Mouse (Mus musculus) spleen, adult 2 months (tissue): ENCODE measurements around the gene Plppr1. TPM values are rescaled to one million over a fixed set of nuclear protein-coding genes. Genes with fewer than 3 reads are reported as not detected.

Experiments used
- DNase-seq, 2 experiments: peaks; one replicate each; pipeline versions ENCODE4 v3.0.0 to v3.0.0-alpha.2; 2012 to 2021; ENCODE audit warnings: low spot score in 2 of 2, low read depth in 1 of 2
- H3K27ac ChIP-seq: fragments of 200-500 bp; 2 replicates; pipeline ENCODE4 v1.5.1; 2012; ENCODE audit warnings: low read length, inconsistent platforms; ENCODE audit not compliant: insufficient read depth
- H3K27me3 ChIP-seq: fragments of 200-500 bp; 2 replicates; pipeline ENCODE4 v1.6.1; 2012; ENCODE audit warnings: mild to moderate bottlenecking, moderate library complexity, low read length, inconsistent platforms; ENCODE audit not compliant: control insufficient read depth, insufficient read depth
- H3K36me3 ChIP-seq: fragments of 200-500 bp; 2 replicates; pipeline ENCODE4 v1.6.1; 2012; ENCODE audit warnings: mild to moderate bottlenecking, low read length, inconsistent platforms; ENCODE audit not compliant: control insufficient read depth, insufficient read depth
- H3K4me1 ChIP-seq: fragments of 200-500 bp; 2 replicates; pipeline ENCODE4 v1.6.1; 2011; ENCODE audit warnings: inconsistent platforms; ENCODE audit not compliant: control insufficient read depth, insufficient read depth, insufficient read length
- H3K4me3 ChIP-seq: fragments of 200-500 bp; 2 replicates; pipeline ENCODE4 v1.5.1; 2011; ENCODE audit warnings: mild to moderate bottlenecking, inconsistent platforms; ENCODE audit not compliant: insufficient read depth, insufficient read length; ENCODE audit errors: extremely low read depth
- CTCF ChIP-seq: fragments of 200-500 bp; IDR thresholded peaks from 2 replicates; pipeline ENCODE4 v1.5.1; 2011; ENCODE audit warnings: mild to moderate bottlenecking, inconsistent platforms; ENCODE audit not compliant: insufficient read depth, insufficient read length, insufficient replicate concordance; ENCODE audit errors: extremely low read depth
- POLR2A ChIP-seq: fragments of 200-500 bp; IDR thresholded peaks from 2 replicates; pipeline ENCODE4 v1.6.1; 2011; ENCODE audit warnings: low read depth, low read length, inconsistent platforms
- WGBS: fragments of 180-500 bp; shearing (Covaris S2); methylation state at CpG from one replicate; pipeline ENCODE4 v1.1.7; 2018; 5-methylcytosine and 5-hydroxymethylcytosine counted together
- polyA plus RNA-seq: library from polyadenylated mRNA; depleted of rRNA; stranded (reverse); fragments of >200 nt; gene quantifications from 2 replicates; pipeline ENCODE4 v1.2.3, GENCODE M21; 2012

The Plppr1 gene
- polyA plus RNA-seq, 1 experiment = 0.16 TPM

GRCm38 (mm10) chr4:49163285-49163684 is 104.2 kb downstream of the Plppr1 start:
- H3K36me3 ChIP-seq = no peaks in the 10 kb centered on the region
- H3K4me1 ChIP-seq = no peaks in the 10 kb centered on the region; the same call in 1 of the 2 replicates
- no peak for TF ChIP-seq CTCF
- TF ChIP-seq POLR2A = no peak
- WGBS = 65% methylated on average over 3 of the region's 3 CpGs
- H3K27me3 ChIP-seq = no peaks in the 10 kb centered on the region
- H3K4me3 ChIP-seq = no peak overlapping the region
- peak in 1 of 2 experiments; percentile 32 for DNase-seq
- H3K27ac ChIP-seq = no peak overlapping the region

- no peaks in the 10 kb centered on the region for H3K36me3 ChIP-seq
- WGBS = 59% methylated on average over 3 of the region's 3 CpGs
- no peak for TF ChIP-seq POLR2A
- TF ChIP-seq CTCF = no peak
- no peak overlapping the region for H3K27ac ChIP-seq
- H3K4me1 ChIP-seq = no peaks in the 10 kb centered on the region; the same call in none of the 2 replicates
- no peak for DNase-seq
- no peak overlapping the region for H3K4me3 ChIP-seq
- no peaks in the 10 kb centered on the region for H3K27me3 ChIP-seq
Measured at GRCm38 (mm10) chr4:49166391-49166790, 107.3 kb downstream of the Plppr1 start.

DNA sequence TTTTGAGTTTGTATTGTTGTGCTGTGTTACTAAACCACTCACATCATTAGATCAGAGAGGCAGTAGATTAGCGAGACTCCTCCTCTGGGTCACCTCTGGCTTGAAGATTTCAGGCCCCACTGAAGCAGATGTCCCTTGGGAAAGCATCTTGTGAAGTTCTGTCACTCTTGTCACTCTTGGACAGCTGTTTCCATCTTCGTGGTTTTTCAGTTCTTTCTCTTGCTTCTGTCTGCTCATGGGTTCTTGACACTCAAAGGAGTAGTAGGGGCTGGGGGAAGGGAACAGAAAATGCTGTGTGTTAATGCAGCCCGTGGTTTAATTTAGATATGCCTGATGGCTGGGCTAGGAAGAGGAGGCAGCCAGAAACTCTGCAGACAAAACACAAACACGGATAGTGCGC is 108.0 kb downstream of the Plppr1 start:
- 33% methylated on average over 5 of the region's 5 CpGs for WGBS

GRCm38 (mm10) chr4:49169498-49169897 is 110.4 kb downstream of the Plppr1 start:
- H3K4me1 ChIP-seq = no peaks in the 10 kb centered on the region; the same call in none of the 2 replicates
- 67% methylated on average over 1 of the region's 1 CpGs for WGBS
- H3K4me3 ChIP-seq = no peak overlapping the region
- H3K36me3 ChIP-seq = no peaks in the 10 kb centered on the region
- DNase-seq = no peak
- H3K27ac ChIP-seq = no peak overlapping the region
- TF ChIP-seq POLR2A = no peak
- TF ChIP-seq CTCF = no peak
- H3K27me3 ChIP-seq = no peaks in the 10 kb centered on the region

More for the DNA sequence above, 108.0 kb downstream of the Plppr1 start:
- Histone ChIP-seq H3K27me3 (no peaks in the 10 kb centered on the region), H3K4me3 (no peak overlapping the region), H3K4me1 (no peaks in the 10 kb centered on the region; the same call in none of the 2 replicates), H3K36me3 (no peaks in the 10 kb centered on the region), H3K27ac (no peak overlapping the region)
- no peak for TF ChIP-seq CTCF
- no peak for TF ChIP-seq POLR2A
- peak in 1 of 2 experiments; percentile 25 for DNase-seq

GRCm38 (mm10) chr4:49178101-49178500 is 119.0 kb downstream of the Plppr1 start:
- H3K4me1 ChIP-seq = no peaks in the 10 kb centered on the region
- H3K27me3 ChIP-seq = no peaks in the 10 kb centered on the region
- DNase-seq = no peak
- no peaks in the 10 kb centered on the region for H3K36me3 ChIP-seq
- H3K4me3 ChIP-seq = no peak overlapping the region
- no peak overlapping the region for H3K27ac ChIP-seq
- TF ChIP-seq CTCF = no peak
- no peak for TF ChIP-seq POLR2A
- 89% methylated on average over 2 of the region's 2 CpGs for WGBS

DNA sequence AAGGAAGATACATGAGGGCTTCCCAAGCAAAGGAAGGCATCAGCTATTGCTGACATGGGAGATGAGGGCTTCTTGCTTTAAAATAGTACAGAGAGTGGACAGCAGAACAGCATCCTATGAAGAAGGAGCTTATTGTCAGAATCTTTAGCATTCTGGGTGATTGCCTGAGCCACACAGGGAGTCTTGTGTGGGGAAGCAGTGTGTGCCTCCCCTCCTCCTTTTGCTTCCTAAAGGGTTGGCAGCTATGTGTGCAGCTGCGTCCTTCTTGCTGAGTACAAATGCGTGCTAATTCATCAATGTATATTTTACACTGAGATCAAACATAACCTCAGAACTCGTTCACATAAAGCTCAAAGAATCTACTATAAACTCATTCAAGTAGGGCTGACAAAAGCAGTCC is 119.8 kb downstream of the Plppr1 start:
- 72% methylated on average over 3 of the region's 3 CpGs for WGBS
- no peak for DNase-seq
- no peaks in the 10 kb centered on the region for H3K27me3 ChIP-seq
- no peaks in the 10 kb centered on the region for H3K36me3 ChIP-seq
- no peaks in the 10 kb centered on the region for H3K4me1 ChIP-seq
- H3K27ac ChIP-seq = no peak overlapping the region
- no peak for TF ChIP-seq POLR2A
- TF ChIP-seq CTCF = no peak
- no peak overlapping the region for H3K4me3 ChIP-seq

DNA sequence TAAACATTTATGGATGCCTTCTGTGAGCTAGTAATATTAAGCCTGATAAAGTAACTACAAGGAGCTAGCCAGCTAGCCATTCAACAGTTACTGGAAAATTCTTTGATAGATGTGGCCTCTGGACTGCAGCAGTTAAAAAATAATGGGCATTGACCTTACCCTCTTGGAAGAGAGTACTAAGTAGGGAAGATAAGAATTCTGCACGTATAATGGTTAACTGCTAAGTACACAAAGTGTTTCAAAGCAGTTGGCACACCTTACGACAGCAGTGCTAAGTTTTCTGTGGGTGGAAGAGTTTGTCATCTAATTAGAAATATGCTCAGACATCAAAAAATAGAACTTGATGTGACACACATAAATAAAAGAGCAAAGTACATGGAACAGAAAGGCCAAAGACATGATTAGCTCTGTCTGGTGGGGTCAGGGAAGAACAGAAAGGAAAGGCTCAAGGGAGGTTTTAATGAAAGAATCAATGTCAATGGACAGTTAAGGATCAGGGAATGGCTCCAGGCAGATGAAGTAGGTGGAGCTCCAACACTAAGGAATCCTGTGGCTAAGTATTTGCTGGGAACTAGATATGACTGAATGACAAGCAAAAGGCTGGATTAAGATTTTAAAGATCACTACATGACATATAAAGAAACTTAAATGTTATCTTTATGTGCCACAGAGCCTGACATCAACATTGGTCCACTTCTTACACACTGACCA is 120.6 kb downstream of the Plppr1 start:
- WGBS = 86% methylated on average over 2 of the region's 2 CpGs
- no peaks in the 10 kb centered on the region for H3K4me1 ChIP-seq
- H3K4me3 ChIP-seq = no peak overlapping the region
- H3K27me3 ChIP-seq = no peaks in the 10 kb centered on the region
- no peak overlapping the region for H3K27ac ChIP-seq
- TF ChIP-seq CTCF (no peak), POLR2A (no peak)
- H3K36me3 ChIP-seq = no peaks in the 10 kb centered on the region
- DNase-seq = no peak
